Mouse (Mus musculus) ovary, postnatal 14 days (tissue): Measurements from ENCODE around the gene Meaf6.

ENCODE experiments used
- DNase-seq: peaks from one replicate; pipeline ENCODE4 v3.0.0; 2022; ENCODE audit warnings: low spot score

Gene Meaf6

GRCm38 (mm10) chr4:125144627-125145026, 59.7 kb downstream of the Meaf6 start:
- DNase-seq, result no peak

DNA sequence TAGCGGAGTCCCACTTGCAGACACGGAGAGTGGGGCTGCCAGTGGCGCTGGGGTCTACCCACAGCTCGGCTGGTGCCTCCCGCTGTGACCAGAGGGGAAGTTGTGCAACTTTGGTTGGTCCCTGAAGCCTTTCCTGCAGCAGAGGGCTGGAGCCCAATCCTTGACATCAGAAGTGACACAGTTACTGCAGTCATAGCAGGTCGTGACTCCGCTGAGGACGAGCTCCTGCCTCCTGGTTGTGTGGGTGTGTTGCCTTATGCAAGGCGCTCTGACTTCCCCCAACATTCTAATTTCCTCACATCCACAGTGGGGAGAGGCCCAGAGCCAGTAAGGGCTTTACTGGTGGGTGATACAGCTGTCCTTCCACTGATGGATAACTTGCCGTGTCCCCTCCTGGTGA, 60.3 kb downstream of the Meaf6 start:
- no peak for DNase-seq

DNA sequence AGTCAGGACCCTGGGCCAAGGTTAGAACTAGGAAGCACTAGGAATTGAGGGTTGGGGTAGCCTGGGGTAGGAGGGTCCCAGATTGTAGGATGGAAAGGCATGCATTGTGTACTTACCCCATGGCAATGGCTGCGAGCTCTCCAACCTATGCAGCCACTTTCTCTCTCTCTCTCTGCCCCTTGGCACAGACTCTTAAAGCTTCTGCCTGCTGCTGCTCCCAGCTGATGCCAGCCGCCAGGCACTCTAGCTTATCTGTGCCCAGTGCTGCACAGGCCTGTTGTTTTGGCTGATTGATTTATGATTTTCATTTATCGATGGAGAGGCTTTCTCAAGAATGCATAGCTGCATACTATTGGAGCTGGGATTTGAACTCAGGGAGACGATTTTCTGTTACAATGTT, 63.0 kb downstream of the Meaf6 start:
- no peak for DNase-seq

- DNase-seq, result no peak
These were observed 64.5 kb downstream of the Meaf6 start for GRCm38 (mm10) chr4:125149460-125149859.

- DNase-seq, result no peak
These were observed 67.5 kb downstream of the Meaf6 start for GRCm38 (mm10) chr4:125152469-125152868.

DNA sequence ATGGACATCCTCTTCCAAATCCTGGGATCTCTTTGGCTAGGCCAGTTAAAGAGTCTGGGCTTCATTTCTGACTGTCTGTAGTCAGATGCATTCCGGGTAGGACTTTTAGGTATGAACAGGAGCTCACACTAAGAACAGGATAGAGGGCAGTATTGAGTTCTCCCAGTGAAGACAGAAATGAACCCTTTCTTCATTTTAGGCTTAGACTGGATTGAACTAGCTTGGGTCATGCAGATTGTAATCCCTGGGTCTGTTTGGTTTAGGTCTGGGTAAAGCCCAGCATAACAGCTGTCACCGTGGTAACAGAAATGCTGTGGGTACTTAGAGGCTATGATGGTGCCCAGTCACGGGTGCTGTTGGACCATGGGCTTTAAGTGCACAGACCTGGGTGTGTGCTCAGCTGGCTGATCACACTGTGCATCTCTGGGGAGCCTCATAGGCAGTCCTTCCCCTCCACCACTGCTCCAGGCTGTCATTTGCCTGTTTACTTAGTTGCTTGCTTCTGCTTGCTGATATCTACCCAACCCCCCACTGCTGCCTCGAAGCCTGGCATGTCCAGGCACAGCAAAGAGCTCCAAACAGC, 68.8 kb downstream of the Meaf6 start:
- DNase-seq, result no peak

- no peak for DNase-seq
These were observed 70.7 kb downstream of the Meaf6 start for GRCm38 (mm10) chr4:125155646-125156045.

- DNase-seq, result no peak
These were observed 72.4 kb downstream of the Meaf6 start for GRCm38 (mm10) chr4:125157322-125157721.

GRCm38 (mm10) chr4:125158081-125158480, 73.1 kb downstream of the Meaf6 start:
- no peak for DNase-seq

DNA sequence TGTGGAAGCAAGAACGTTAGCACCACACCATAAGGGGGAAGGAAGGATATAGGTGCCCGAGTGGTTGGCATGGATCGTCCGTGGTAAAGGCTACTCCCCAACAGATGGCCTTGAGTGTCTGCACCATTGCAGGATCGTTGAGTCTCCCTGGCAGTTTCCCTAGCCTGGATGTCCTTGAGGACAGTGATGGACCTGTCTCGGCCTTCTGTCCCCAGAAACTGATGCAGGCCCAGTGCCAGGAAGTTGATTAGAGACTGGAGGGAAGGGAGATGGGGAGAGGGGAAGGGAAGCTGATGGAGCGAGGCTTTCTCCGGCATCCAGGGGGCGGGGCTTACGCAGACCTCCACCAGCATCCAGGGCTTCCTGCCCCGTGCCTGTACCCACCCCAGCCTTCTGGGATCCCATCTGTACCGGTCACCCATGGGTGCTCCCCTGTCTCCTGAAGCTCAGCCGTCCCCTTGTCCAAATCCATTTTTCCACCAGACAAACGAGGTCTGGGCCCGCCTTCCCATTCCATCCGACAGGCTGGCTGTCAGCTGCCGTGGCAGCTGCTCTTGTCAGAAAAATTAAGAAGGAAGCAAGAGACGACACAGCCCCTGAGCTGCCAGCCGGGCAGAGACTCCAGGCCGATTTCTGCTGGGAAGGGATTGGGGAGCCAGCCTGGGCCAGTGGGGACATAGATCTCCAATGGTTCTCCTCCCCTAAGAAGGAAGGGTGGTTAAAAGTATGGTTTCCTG, 73.8 kb downstream of the Meaf6 start:
- no peak for DNase-seq

DNA sequence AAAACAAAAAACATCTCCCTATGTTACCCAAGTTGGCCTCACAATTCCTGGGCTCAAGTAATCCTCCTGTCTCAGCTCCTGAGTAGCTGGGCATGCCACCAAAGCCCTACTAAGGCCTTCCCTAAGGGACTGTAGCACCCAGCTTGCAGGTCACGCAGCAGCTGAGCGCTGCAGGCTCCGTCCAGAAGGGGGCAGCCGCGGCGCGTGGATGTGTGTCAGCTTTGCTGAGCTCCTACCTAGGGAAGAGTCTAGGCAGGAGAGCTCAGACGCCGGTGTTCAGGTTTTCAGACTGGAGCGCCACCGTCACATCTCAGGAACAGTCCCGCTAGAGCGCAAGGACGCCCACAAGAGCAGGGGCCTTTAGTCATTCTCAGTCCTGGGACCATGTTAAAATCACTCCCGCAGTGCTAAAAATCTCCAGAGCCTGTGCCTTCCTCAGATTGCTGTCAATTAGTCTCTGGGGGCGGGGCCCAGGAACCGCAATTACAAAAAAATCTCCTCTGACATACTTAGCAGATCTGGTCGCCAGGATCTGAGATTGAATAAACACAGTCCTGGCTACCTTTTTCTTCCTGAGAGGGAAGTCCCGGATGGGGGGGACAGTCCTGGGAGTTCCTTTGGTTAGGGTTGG, 75.5 kb downstream of the Meaf6 start:
- peak; percentile 88 for DNase-seq

DNA sequence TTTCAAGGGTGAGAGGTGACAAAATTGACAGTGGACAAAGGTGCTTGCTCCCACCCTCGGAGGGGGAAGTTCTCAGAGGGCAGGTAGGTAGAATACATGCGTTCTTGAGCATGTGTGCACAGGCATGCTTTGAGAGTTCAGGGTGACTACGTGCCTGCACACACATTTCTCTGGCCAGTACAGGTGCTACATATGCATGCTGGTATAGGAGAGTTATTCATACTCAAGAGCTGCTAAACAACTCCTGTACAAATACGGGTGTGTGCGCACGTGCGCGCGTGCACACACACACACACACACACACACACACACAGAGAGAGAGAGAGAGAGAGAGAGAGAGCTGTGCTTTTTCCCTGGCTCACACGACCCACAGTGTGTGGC, 76.0 kb downstream of the Meaf6 start:
- no peak for DNase-seq

- DNase-seq, result no peak
These were observed 76.5 kb downstream of the Meaf6 start for GRCm38 (mm10) chr4:125161392-125161791.

DNA sequence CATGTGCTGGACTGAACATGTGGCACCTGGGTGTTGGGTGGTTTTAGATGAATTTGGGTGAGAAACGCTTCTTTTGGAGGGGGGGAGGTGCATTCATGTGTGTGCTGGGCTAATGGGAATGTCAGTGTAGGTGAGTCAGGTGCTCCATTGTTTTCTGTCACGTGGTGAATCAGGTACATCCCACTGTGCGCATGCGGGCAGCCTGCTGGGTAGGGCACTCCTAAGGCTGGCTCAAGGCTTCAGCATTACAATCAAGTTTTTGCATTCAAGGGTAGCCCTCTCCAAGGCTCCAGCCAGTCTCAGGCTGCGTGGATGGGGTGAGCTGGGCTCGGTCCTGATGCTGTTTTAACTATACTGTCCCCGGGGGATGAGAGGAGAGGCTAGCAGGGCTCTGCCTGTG, 77.8 kb downstream of the Meaf6 start:
- no peak for DNase-seq
